Mouse (Mus musculus) retina, postnatal 7 days (tissue): ENCODE measurements around the gene Rimbp2.

Source experiments
- DNase-seq: peaks from one replicate; pipeline ENCODE4 v3.0.0-alpha.2; 2012; ENCODE audit warnings: low read depth, low spot score

The Rimbp2 gene

GRCm38 (mm10) chr5:128845033-128845432, 108.3 kb downstream of the Rimbp2 start:
- no peak for DNase-seq

DNA sequence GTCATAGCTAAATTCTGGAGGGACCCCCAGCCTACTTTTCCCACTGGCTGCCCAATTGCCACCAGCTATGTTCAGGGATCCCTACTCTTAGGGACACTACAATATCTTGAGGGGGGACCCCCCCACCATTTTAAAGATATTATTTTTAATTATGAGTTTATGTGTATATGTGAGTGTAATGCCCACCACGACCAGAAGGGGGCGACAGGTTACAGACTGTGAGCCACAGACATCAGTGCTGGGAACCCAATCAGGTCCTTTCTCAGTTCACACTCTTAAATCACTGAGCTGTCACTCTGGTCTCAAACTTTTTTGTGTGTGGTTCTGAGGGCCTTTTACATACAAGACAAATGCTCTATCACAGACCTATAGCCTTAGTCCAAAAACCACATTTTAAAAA, 109.3 kb downstream of the Rimbp2 start:
- no peak for DNase-seq

GRCm38 (mm10) chr5:128841541-128841940, 111.7 kb downstream of the Rimbp2 start:
- DNase-seq = no peak

DNA sequence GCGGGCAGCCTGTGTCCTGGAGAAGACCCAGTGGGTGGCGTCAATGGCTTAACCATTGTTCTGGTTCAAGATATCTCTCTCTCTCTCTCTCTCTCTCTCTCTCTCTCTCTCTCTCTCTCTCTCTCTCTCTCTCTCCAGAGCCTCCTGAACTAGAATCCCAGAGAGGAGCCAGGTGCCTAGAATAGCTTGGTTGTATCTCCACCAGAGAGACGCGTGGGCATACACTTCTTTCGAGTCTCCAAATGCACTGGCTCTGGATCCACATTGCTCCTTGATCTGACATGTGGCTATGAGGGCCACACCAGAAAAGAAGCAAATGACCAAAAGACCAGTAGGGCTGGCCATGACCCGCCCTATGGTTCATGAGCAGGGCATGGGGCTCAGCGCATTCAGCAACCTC, 116.2 kb downstream of the Rimbp2 start:
- DNase-seq = no peak

GRCm38 (mm10) chr5:128834126-128834525, 119.2 kb downstream of the Rimbp2 start:
- DNase-seq = no peak

DNA sequence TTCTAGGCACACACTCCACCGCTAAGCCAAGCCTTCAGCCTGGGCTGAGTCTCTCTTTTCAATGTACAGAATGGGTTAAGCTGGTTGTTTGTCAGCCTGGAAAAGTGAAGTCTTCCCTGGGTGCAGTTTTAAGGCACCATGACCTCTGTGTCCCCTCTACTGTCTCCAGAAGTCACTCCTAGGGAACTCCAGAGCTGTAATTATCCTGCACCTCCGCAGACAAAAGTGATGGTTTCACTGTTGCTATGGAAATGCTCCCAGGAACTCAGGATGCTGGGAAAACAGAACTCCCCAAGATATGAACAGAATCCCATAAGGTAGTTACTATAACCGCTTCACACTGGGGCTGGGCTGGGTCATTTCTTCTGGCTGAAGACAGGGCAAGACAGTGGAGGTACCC, 130.4 kb downstream of the Rimbp2 start:
- no peak for DNase-seq

DNA sequence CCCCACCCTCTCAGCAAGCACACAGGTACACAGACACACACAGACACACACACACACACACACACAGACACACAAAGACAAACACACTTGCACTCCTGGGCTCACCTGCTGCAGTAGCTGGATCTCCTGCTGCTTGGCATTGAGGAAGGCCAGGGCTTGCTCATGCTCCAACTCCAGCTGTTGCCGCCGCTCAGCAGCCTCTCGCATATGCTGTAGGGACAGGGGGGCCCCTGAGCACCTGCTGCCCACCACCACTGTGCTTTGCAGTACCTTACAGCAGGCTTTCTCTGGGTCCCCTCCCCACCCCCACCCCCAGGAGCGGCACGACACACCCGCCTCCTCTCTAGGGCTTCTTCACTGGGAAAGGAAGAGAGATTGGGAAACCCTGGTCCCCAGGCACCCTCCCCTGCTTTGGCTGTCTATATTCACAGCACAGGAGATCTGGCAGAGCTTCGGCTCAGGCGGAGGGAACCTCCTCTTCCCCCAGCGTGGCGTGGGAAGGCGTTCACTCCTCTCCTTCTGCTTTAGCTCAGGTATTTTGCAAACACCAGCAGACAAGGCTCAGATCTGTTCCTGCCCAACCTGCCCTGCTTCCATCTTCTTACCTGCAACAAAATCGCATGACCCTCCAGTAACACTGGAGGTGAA, 133.5 kb downstream of the Rimbp2 start:
- DNase-seq = no peak

DNA sequence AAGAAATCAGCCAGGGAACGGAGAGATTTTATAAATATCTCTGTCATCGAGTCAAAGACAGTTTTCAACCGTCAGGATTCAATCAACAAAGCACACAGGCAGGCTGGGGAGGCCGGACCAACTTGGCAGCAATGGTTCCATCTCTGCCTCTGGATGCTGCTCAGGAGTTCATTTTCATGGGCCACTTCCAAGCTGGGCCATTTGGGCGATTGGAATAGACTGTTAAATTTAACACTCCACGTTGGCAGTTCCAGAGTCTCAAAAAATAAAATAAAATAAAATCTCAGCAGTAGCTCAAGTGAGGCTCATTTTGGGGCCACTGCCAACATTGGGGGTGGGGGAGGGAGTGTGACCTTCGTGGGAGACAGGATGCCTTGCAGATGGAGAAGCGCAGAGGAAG, 137.7 kb downstream of the Rimbp2 start:
- no peak for DNase-seq

- DNase-seq = no peak
Measured at GRCm38 (mm10) chr5:128815078-128815477, 138.2 kb downstream of the Rimbp2 start.

DNA sequence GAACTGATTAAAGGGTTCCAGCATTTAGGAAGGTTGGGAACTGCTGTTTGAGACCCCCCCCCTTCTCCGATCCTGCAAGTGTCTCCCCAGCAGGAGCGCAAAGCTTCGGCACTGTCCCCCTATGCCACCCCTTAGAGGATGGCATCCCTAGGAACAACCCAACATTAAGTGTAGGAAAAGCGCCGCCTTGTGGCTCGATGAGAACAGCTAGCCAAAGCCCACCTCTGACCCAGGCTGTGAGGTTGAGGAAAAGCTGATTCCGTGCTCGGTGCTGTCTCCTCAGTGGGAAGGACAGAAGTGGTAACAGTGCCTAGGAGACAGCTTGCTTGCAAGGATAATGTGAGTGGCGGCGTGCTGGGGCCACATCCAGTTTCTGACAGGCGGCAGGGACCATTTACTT, 140.2 kb downstream of the Rimbp2 start:
- DNase-seq = peak; percentile 16

DNA sequence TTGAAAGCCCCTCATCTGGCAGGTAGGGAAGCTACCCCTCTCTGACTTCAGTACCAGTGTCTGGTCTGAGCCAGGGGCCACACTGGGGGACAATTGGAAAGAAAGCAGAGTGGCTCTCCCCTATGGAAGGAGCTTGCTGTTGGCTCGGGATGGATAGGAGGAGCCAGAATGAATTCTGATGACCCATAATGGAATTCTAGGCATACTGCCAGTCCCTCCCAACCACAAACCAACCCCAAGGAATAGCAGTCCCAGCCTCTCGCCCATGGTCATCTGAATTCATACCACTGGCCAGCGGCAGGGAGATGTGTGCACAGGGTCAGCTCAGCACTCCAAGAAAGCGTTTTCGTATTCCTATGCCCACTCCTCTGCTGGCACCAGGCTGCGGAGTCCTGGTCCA, 141.9 kb downstream of the Rimbp2 start:
- DNase-seq = no peak

DNA sequence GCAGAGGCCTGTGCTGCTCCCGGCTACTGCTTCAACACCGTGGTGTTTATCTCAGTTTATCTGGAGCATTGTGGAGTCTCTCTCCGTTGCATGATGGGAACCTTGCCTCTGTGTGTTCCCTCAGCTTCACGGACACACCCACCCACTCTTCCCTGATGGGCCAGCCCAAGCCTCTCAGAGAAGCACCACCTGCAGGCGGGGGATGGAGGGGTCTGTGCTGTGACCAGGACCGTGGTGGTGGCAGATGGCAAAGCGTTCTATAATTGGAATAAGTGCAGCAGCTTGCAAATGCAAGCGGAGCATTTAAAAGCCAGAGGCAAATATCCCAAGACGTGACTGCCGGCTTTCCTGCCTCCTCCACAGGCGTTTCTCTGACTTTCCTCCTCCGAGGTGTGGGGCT, 143.3 kb downstream of the Rimbp2 start:
- DNase-seq = peak; percentile 9

DNA sequence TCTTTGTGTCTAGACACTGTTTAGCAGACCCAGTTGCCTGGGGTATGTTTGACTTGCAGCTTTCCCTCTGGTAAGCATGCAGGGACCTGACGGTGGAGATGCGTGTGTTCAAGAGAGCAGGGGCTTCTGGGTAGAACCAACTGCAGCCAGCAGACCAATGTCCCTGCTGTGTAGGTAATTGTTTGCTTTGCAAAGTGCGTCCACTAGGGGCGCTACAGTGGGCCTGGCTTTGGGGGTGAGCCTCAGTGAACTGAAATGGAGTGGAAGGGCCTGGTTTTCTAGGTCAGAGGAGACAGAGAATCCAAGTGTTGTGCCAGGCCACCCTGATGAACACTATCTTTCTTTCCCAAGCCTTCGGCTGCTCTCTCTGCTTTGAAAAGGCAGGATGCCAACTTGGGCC, 143.9 kb downstream of the Rimbp2 start:
- DNase-seq = peak; percentile 45

GRCm38 (mm10) chr5:128808547-128809182, 144.6 kb downstream of the Rimbp2 start:
- DNase-seq = peak; percentile 41

DNA sequence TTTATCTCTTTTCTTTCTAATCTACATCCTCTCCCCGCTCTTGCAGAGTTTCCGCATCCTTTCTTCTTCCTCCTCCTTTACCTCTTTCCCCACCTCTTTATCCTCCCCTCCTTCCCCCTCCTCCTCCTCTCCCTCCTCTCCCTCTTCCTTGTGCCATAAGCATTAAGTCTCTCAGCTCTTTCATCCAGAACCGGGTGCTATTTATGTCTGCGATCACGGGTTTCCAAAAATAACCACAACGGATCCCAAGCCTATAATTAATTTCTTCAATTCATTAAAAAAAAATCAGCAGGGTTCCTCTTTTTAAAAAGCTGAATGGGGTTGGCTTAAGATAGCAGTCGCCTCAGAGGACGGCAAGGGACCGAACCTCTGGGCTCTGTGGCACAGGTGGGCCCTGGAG, 145.9 kb downstream of the Rimbp2 start:
- no peak for DNase-seq

- no peak for DNase-seq
Measured at GRCm38 (mm10) chr5:128806296-128806998, 146.8 kb downstream of the Rimbp2 start.

- DNase-seq = no peak
Measured at GRCm38 (mm10) chr5:128805092-128805491, 148.2 kb downstream of the Rimbp2 start.

DNA sequence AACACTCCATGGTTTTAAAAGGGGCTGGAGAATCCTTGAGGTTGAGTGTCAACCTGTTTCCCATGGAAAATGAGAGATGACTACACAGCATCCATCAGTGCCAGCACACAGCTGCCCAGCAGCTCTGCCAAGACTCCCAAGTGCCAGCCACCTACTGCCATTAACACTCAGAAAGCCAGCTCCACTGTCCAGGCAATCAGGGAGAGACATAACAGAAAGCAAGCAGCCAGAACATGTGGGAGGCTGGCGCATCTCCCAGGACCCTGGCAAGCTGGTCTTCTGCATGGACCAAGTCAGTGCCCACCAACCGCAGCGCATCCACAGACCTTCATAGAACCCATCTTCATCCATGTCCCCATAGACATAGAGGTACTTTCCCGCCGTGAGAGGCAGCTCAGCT, 152.7 kb downstream of the Rimbp2 start:
- no peak for DNase-seq

DNA sequence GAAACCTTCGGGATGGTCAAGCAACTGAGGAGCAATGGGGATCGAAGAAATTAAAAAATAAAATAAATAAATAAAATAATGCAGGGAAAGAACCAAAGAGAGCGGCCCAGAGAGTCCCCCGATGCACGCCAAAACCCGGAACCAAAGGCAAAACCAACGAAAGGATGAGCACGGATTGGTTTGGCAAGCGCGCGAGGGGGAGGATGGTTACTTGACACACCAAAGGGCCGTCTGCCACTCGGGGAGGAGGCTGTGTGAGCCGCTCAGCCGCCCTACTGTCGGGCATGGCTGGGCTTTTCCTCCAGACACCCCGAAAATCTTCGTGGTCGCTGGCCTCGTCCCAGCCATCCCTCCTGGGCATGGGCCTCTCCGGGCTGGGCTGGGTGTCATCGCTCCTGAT, 171.7 kb downstream of the Rimbp2 start:
- no peak for DNase-seq

GRCm38 (mm10) chr5:128776386-128776785, 176.9 kb downstream of the Rimbp2 start:
- DNase-seq = no peak

- no peak for DNase-seq
Measured at GRCm38 (mm10) chr5:128769026-128769631, 184.2 kb downstream of the Rimbp2 start.

GRCm38 (mm10) chr5:128761118-128761517, 192.2 kb downstream of the Rimbp2 start:
- no peak for DNase-seq

DNA sequence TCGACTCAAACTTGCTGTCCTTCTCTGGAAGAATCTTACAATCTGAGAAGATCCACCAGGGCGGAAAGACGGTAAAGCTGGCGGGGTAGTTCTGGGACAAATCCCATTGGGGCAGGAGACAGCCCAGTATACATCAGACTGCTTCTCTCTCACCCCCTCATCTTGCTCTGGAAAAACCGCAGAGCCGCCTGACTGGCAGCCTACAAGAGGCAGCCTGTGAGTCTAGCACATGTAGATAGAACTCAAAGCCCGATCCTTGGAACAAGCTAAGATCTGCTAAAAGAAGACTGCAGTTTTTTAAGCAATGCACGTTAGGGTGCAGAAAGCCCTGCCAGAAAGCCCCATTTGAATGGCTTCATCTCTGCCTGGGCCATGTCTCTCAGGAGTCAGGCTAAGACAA, 207.0 kb downstream of the Rimbp2 start:
- DNase-seq = no peak
